In the genomic region with DNA sequence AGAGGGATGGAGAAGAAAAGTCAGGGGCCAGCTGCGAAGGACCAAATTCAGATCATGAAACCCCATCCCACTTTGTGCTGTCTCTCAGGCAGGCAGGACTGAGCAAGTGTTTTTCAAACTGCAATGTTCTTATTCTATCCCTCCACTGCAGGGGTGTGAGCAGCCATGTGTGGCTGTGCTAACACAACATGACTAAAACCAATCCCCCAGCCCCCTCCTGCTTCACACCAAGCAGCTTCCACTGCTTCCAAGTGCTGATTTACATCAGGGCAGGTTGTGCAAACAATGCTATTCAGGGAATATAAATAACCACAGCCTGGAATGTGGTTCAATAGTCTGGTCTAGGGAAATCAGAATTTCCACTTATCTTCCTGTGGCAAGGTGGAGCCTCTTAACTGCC, we compare ENCODE assay signal across 14 mouse cellular contexts.
A peak's percentile ranks its signal among the peaks of the same experiment; 100 is the strongest.
DNase-seq lines count a peak whose midpoint lies in the region; ATAC-seq lines count a peak whose summit lies in the region.
"Had no signal": no experiment of that assay in that cellular context is flagged by ENCODE, and none has a peak within 500 bp of the region (broad histone marks: within the 10 kb centered on the region; RNA-seq: fewer than 3 reads in every experiment).

No protein-coding gene starts in this region.

- no peak overlapping the region for H3K4me2 ChIP-seq in hindbrain, embryonic 11.5 days (replicated peaks; ENCODE audit: low read depth, low read length)
- no peak overlapping the region for H3K4me2 ChIP-seq in neural tube, embryonic 13.5 days
- no peak overlapping the region for H3K4me2 ChIP-seq in neural tube, embryonic 15.5 days
- H3K4me2 ChIP-seq: heart, embryonic 12.5 days; liver, embryonic 12.5 days had no signal

- DNase-seq in hindbrain, embryonic 11.5 days (ENCODE audit: low spot score), result no peak
- DNase-seq in hindbrain, embryonic 10.5 days (ENCODE audit: low spot score), result no peak
- no peak for DNase-seq in neural tube, embryonic 10.5 days (ENCODE audit: extremely low spot score, low spot score)
- peak; percentile 8 to 37 for DNase-seq in left cerebral cortex, adult 9 months (ENCODE audit: low spot score in 2 of 2)
- no peak for DNase-seq in spleen, postnatal 36 days (ENCODE audit: low spot score in 2 of 2)
- DNase-seq: cerebellum, postnatal 36 days; lung, postnatal 14 days; thymus, postnatal 4 days had no signal

- no peaks in the 10 kb centered on the region for H3K9me3 ChIP-seq in hindbrain, embryonic 11.5 days (ENCODE audit: control insufficient read depth, low read length)
- no peaks in the 10 kb centered on the region for H3K9me3 ChIP-seq in hindbrain, embryonic 10.5 days
- H3K9me3 ChIP-seq in neural tube, embryonic 13.5 days, result no peaks in the 10 kb centered on the region
- no peaks in the 10 kb centered on the region for H3K9me3 ChIP-seq in neural tube, embryonic 15.5 days (replicated peaks)
- H3K9me3 ChIP-seq: heart, embryonic 12.5 days; liver, embryonic 12.5 days had no signal

- WGBS in hindbrain, embryonic 11.5 days, result 88% methylated on average over 1 of the region's 1 CpGs
- WGBS in hindbrain, embryonic 10.5 days, result 85% methylated on average over 1 of the region's 1 CpGs
- 81% methylated on average over 1 of the region's 1 CpGs for WGBS in neural tube, embryonic 13.5 days
- 95% methylated on average over 1 of the region's 1 CpGs for WGBS in neural tube, embryonic 15.5 days

- no peaks in the 10 kb centered on the region for H3K4me1 ChIP-seq in hindbrain, embryonic 11.5 days (replicated peaks; ENCODE audit: control insufficient read depth, insufficient read depth, low read length)
- H3K4me1 ChIP-seq in hindbrain, embryonic 10.5 days (replicated peaks), result 0 out of 2 replicates have a peak, but pooled peaks cover 6% of the 10 kb centered on the region
- peaks cover 6% of the 10 kb centered on the region; the same call in 1 of the 2 replicates for H3K4me1 ChIP-seq in neural tube, embryonic 13.5 days (replicated peaks)
- H3K4me1 ChIP-seq in neural tube, embryonic 15.5 days, result no peaks in the 10 kb centered on the region
- H3K4me1 ChIP-seq: heart, embryonic 12.5 days; liver, embryonic 12.5 days had no signal

- H3K27me3 ChIP-seq in hindbrain, embryonic 11.5 days (ENCODE audit: control insufficient read depth, insufficient read depth, low read length), result no peaks in the 10 kb centered on the region
- H3K27me3 ChIP-seq in hindbrain, embryonic 10.5 days (ENCODE audit: insufficient read depth, poor library complexity, severe bottlenecking), result no peaks in the 10 kb centered on the region
- H3K27me3 ChIP-seq in neural tube, embryonic 13.5 days, result no peaks in the 10 kb centered on the region
- H3K27me3 ChIP-seq in neural tube, embryonic 15.5 days (replicated peaks), result no peaks in the 10 kb centered on the region
- H3K27me3 ChIP-seq: heart, embryonic 12.5 days; liver, embryonic 12.5 days had no signal

- ATAC-seq in hindbrain, embryonic 11.5 days (ENCODE audit: low FRiP score), result peak; percentile 43
- 0 out of 2 replicates have a peak, but pooled peaks have one; percentile 56 for ATAC-seq in neural tube, embryonic 13.5 days (ENCODE audit: low read depth)
- ATAC-seq in neural tube, embryonic 15.5 days (ENCODE audit: low FRiP score), result peak; percentile 74; the same call in 1 of the 2 replicates
- ATAC-seq in megakaryocyte-erythroid progenitor cell, adult 5-6 weeks (replicated peaks; ENCODE audit: low FRiP score, low TSS enrichment, poor library complexity, severe bottlenecking), result no peak
- ATAC-seq: liver, embryonic 12.5 days had no signal

- H3K9ac ChIP-seq in hindbrain, embryonic 11.5 days (ENCODE audit: low read depth, low read length), result no peak overlapping the region
- H3K9ac ChIP-seq in neural tube, embryonic 13.5 days, result no peak overlapping the region
- no peak overlapping the region for H3K9ac ChIP-seq in neural tube, embryonic 15.5 days (replicated peaks)
- H3K9ac ChIP-seq: heart, embryonic 12.5 days; liver, embryonic 12.5 days had no signal

- H3K36me3 ChIP-seq in hindbrain, embryonic 11.5 days (ENCODE audit: control insufficient read depth, insufficient read depth, low read length), result no peaks in the 10 kb centered on the region
- no peaks in the 10 kb centered on the region for H3K36me3 ChIP-seq in hindbrain, embryonic 10.5 days
- no peaks in the 10 kb centered on the region for H3K36me3 ChIP-seq in neural tube, embryonic 13.5 days
- no peaks in the 10 kb centered on the region for H3K36me3 ChIP-seq in neural tube, embryonic 15.5 days
- H3K36me3 ChIP-seq: heart, embryonic 12.5 days; liver, embryonic 12.5 days had no signal

- no peak overlapping the region for H3K4me3 ChIP-seq in hindbrain, embryonic 11.5 days (ENCODE audit: low read depth, low read length)
- H3K4me3 ChIP-seq in hindbrain, embryonic 10.5 days, result no peak overlapping the region
- no peak overlapping the region for H3K4me3 ChIP-seq in neural tube, embryonic 13.5 days
- no peak overlapping the region for H3K4me3 ChIP-seq in neural tube, embryonic 15.5 days (replicated peaks)
- H3K4me3 ChIP-seq: heart, embryonic 12.5 days; liver, embryonic 12.5 days; myocyte had no signal

- H3K27ac ChIP-seq in hindbrain, embryonic 11.5 days (ENCODE audit: low read depth, low read length), result no peak overlapping the region
- H3K27ac ChIP-seq in hindbrain, embryonic 10.5 days, result no peak overlapping the region
- no peak overlapping the region for H3K27ac ChIP-seq in neural tube, embryonic 13.5 days (replicated peaks)
- H3K27ac ChIP-seq in neural tube, embryonic 15.5 days (replicated peaks), result no peak overlapping the region
- H3K27ac ChIP-seq: liver, embryonic 12.5 days had no signal

Comparison
In these comparisons a context has a peak if more than half of its experiments do, and no peak if none do; other contexts are left out.
1. DNase-seq: peak in left cerebral cortex, adult 9 months (2 of 2); none in hindbrain, embryonic 11.5 days (single experiment), hindbrain, embryonic 10.5 days (single experiment), neural tube, embryonic 10.5 days (single experiment) and spleen, postnatal 36 days (0 of 2).